20 mouse cellular contexts compared by ENCODE assay signal in genomic region chr8:118289091-118289490, GRCm38 (mm10). TPM values are rescaled to one million over a fixed set of nuclear protein-coding genes. Genes with fewer than 3 reads are reported as not detected.
DNase-seq lines count a peak whose midpoint lies in the region; ATAC-seq and TF ChIP-seq lines count a peak whose summit lies in the region.
"Had no signal": no experiment of that assay in that cellular context is flagged by ENCODE, and none has a peak within 500 bp of the region (broad histone marks: within the 10 kb centered on the region; RNA-seq: fewer than 3 reads in every experiment).

No protein-coding gene starts in this region.

- peak; percentile 85 for TF ChIP-seq EP300 in stomach, postnatal 0 days (optimal IDR thresholded peaks at IDR 0.05)

- H3K36me3 ChIP-seq in heart, embryonic 10.5 days, result no peaks in the 10 kb centered on the region
- no peaks in the 10 kb centered on the region for H3K36me3 ChIP-seq in heart, embryonic 16.5 days (ENCODE audit: control insufficient read depth, insufficient read depth)
- no peaks in the 10 kb centered on the region for H3K36me3 ChIP-seq in myocyte (ENCODE audit: control insufficient read depth, insufficient read depth)
- H3K36me3 ChIP-seq in stomach, postnatal 0 days (ENCODE audit: control insufficient read depth, insufficient read depth, low read length), result no peaks in the 10 kb centered on the region
- H3K36me3 ChIP-seq: embryonic facial prominence, embryonic 15.5 days; forebrain, embryonic 10.5 days; hindbrain, embryonic 10.5 days; intestine, embryonic 15.5 days had no signal

- H3K4me1 ChIP-seq in heart, embryonic 10.5 days, result peaks cover 63% of the 10 kb centered on the region
- peaks cover 66% of the 10 kb centered on the region for H3K4me1 ChIP-seq in heart, embryonic 16.5 days (ENCODE audit: control insufficient read depth, insufficient read depth, low read length)
- no peaks in the 10 kb centered on the region for H3K4me1 ChIP-seq in stomach, postnatal 0 days (replicated peaks; ENCODE audit: control insufficient read depth, insufficient read depth)

- no peak overlapping the region for H3K9ac ChIP-seq in heart, embryonic 16.5 days (ENCODE audit: low read length)
- no peak overlapping the region for H3K9ac ChIP-seq in stomach, postnatal 0 days (ENCODE audit: low read length)
- H3K9ac ChIP-seq: embryonic facial prominence, embryonic 15.5 days; hindbrain, embryonic 14.5 days; intestine, embryonic 15.5 days had no signal

- no peaks in the 10 kb centered on the region for H3K9me3 ChIP-seq in heart, embryonic 10.5 days
- H3K9me3 ChIP-seq in heart, embryonic 16.5 days (replicated peaks; ENCODE audit: control insufficient read depth, low read length), result no peaks in the 10 kb centered on the region
- H3K9me3 ChIP-seq in stomach, postnatal 0 days (ENCODE audit: control insufficient read depth, low read length), result no peaks in the 10 kb centered on the region
- H3K9me3 ChIP-seq: embryonic facial prominence, embryonic 15.5 days; forebrain, embryonic 10.5 days; hindbrain, embryonic 10.5 days; intestine, embryonic 15.5 days had no signal

- 67% methylated on average over 4 of the region's 4 CpGs for WGBS in heart, embryonic 10.5 days
- 66% methylated on average over 4 of the region's 4 CpGs for WGBS in heart, embryonic 16.5 days
- 66% methylated on average over 4 of the region's 4 CpGs for WGBS in stomach, postnatal 0 days

- H3ac ChIP-seq in myocyte (ENCODE audit: control insufficient read depth, insufficient read length), result no peak overlapping the region

- TF ChIP-seq CTCF in stomach, postnatal 0 days (IDR thresholded peaks at IDR 0.05; ENCODE audit: low read depth), result no peak

- no peak for TF ChIP-seq POLR2A in myocyte (IDR thresholded peaks at IDR 0.05; ENCODE audit: insufficient read length, low read depth)

- 0 out of 2 replicates have a peak overlapping the region, but pooled peaks have one; percentile 6 for H3K27ac ChIP-seq in heart, embryonic 10.5 days
- H3K27ac ChIP-seq in heart, embryonic 16.5 days (ENCODE audit: low read length), result peak overlapping the region; percentile 88
- H3K27ac ChIP-seq in stomach, postnatal 0 days (replicated peaks), result 0 out of 2 replicates have a peak overlapping the region, but pooled peaks have one; percentile 30
- H3K27ac ChIP-seq: embryonic facial prominence, embryonic 15.5 days; forebrain, embryonic 10.5 days; hindbrain, embryonic 10.5 days; hindbrain, embryonic 14.5 days; intestine, embryonic 15.5 days had no signal

- intact Hi-C loops in heart, postnatal 25 days (cut with DNase I), result loop anchor here (2.0 to 5.0 kb wide), 5 partner anchors 88 to 562 kb away; no protein-coding TSS in a partner anchor
- intact Hi-C loops in heart, postnatal 36 days (cut with DNase I), result loop anchor here (5.0 to 10.0 kb wide), 4 partner anchors 88 to 776 kb away; no protein-coding TSS in a partner anchor

- no peak overlapping the region for H3K4me3 ChIP-seq in heart, embryonic 10.5 days
- no peak overlapping the region for H3K4me3 ChIP-seq in heart, embryonic 16.5 days (ENCODE audit: low read length)
- H3K4me3 ChIP-seq in myocyte, result no peak overlapping the region
- H3K4me3 ChIP-seq in stomach, postnatal 0 days (ENCODE audit: low read depth, low read length), result no peak overlapping the region
- H3K4me3 ChIP-seq: embryonic facial prominence, embryonic 15.5 days; erythroblast, embryonic 14.5 days; forebrain, embryonic 10.5 days; hindbrain, embryonic 10.5 days; intestine, embryonic 15.5 days had no signal

- peaks cover 25% of the 10 kb centered on the region for H3K79me2 ChIP-seq in myocyte (ENCODE audit: control insufficient read depth, insufficient read depth)

- no peak overlapping the region for H3K4me2 ChIP-seq in heart, embryonic 16.5 days (ENCODE audit: low read depth, low read length)
- H3K4me2 ChIP-seq in myocyte (ENCODE audit: low read depth), result peak overlapping the region; percentile 55
- no peak overlapping the region for H3K4me2 ChIP-seq in stomach, postnatal 0 days (replicated peaks; ENCODE audit: low read depth)
- H3K4me2 ChIP-seq: embryonic facial prominence, embryonic 15.5 days; hindbrain, embryonic 14.5 days; intestine, embryonic 15.5 days had no signal

- H3K27me3 ChIP-seq in heart, embryonic 10.5 days (ENCODE audit: insufficient read depth, poor library complexity, severe bottlenecking), result peaks cover 38% of the 10 kb centered on the region
- no peaks in the 10 kb centered on the region for H3K27me3 ChIP-seq in heart, embryonic 16.5 days (ENCODE audit: control insufficient read depth, insufficient read depth, low read length)
- no peaks in the 10 kb centered on the region for H3K27me3 ChIP-seq in myocyte (ENCODE audit: control insufficient read depth, insufficient read depth, insufficient read length)
- H3K27me3 ChIP-seq in stomach, postnatal 0 days (ENCODE audit: control insufficient read depth, insufficient read depth, low read length), result no peaks in the 10 kb centered on the region

- DNase-seq in heart, embryonic 10.5 days (ENCODE audit: low spot score), result no peak
- DNase-seq in heart, postnatal 25 days (ENCODE audit: low spot score), result no peak
- DNase-seq in heart, postnatal 36 days, result no peak
- DNase-seq in stomach, postnatal 0 days (ENCODE audit: low spot score), result no peak
- DNase-seq in layer of hippocampus, postnatal 10 days (ENCODE audit: low spot score in 2 of 2), result no peak
- DNase-seq: adrenal gland, adult 8-10 months; adrenal gland, postnatal 36 days; cerebellum, adult 2 months; embryo, embryonic 11 days; kidney, adult 18-20 months had no signal

- no peak for ATAC-seq in heart, embryonic 16.5 days (replicated peaks; ENCODE audit: extremely low read depth, insufficient read depth, low FRiP score)
- ATAC-seq in stomach, postnatal 0 days (ENCODE audit: low FRiP score, low TSS enrichment), result peak; percentile 57
- ATAC-seq: forebrain, embryonic 14.5 days; intestine, embryonic 15.5 days had no signal

TF ChIP-seq in myocyte, 11 proteins besides CTCF, POLR2A, EP300 and RAD21:
- TF ChIP-seq MYOG (IDR thresholded peaks at IDR 0.05; ENCODE audit: control insufficient read depth in 1 of 3, insufficient read depth in 1 of 3, insufficient read length in 2 of 3, low read depth in 2 of 3) (peak in 2 of 3 experiments; percentile 56 to 61), CEBPB (IDR thresholded peaks at IDR 0.05; ENCODE audit: insufficient read depth, poor library complexity, severe bottlenecking) (0 out of 2 replicates have a peak, but pooled peaks have one; percentile 50), MYOD1 (IDR thresholded peaks at IDR 0.05; ENCODE audit: control insufficient read depth in 1 of 3, insufficient read length in 2 of 3, low read depth in 2 of 3) (peak; percentile 79 to 98 (median 90)), TCF12 (IDR thresholded peaks at IDR 0.05; ENCODE audit: insufficient read depth, poor library complexity, severe bottlenecking) (peak; percentile 67), USF1 (IDR thresholded peaks at IDR 0.05; ENCODE audit: low read depth) (no peak), TCF3 (IDR thresholded peaks at IDR 0.05; ENCODE audit: insufficient read length, low read depth) (peak; percentile 37)

RNA-seq across cellular contexts. Expression of gene Cdh13, which starts 5.6 kb away (rescaled TPM):
- 14.4 and 28.6 TPM in 2 replicates for polyA plus RNA-seq in heart, embryonic 10.5 days (2016; fragmentation: Nextera tagmentation; extraction: Ambion mirVana)
- total RNA-seq in heart, postnatal 25 days (2021), result 100 to 1,000 TPM; 147 to 186 TPM
- polyA plus RNA-seq in heart, embryonic 16.5 days (2015; fragmentation: Nextera tagmentation; extraction: Ambion mirVana), result 61.6 and 67.7 TPM in 2 replicates
- total RNA-seq in heart, postnatal 36 days (2021), result 100 to 1,000 TPM; 182 to 204 TPM
- 56.6 TPM for polyA plus RNA-seq in myocyte (2012; fragmentation: generic; extraction: Trizol)
- polyA plus RNA-seq in stomach, postnatal 0 days (2015; fragmentation: Nextera tagmentation; extraction: Ambion mirVana), result 18.5 and 21.3 TPM in 2 replicates
- 10 to 100 TPM; 74.9 to 76.6 TPM for total RNA-seq in layer of hippocampus, postnatal 10 days (2021)
- total RNA-seq: common myeloid progenitor, adult 5-6 weeks had no signal
- polyA plus RNA-seq: erythroblast, embryonic 14.5 days had no signal

Comparison
In these comparisons a context has a peak if more than half of its experiments do, and no peak if none do; other contexts are left out.
1. H3K27ac ChIP-seq: peak in every context shown above with its lines; median percentile 88 in heart, embryonic 16.5 days; 30 in stomach, postnatal 0 days; 6 in heart, embryonic 10.5 days.